Mouse (Mus musculus) forebrain, embryonic 11.5 days (tissue): ENCODE results near the gene Zfp606. TPM values are rescaled to one million over a fixed set of nuclear protein-coding genes. Genes with fewer than 3 reads are reported as not detected.

Experiments used
- polyA plus RNA-seq: library from polyadenylated mRNA; unstranded; fragments of >200 nt; fragmentation: Nextera tagmentation; extraction: Ambion mirVana; gene quantifications from 2 replicates; pipeline ENCODE4 v1.2.1, GENCODE M21; 2014

Zfp606 gene
- polyA plus RNA-seq, 1 experiment from 2014 or later: 49.7 TPM

Other genes starting within 250 kb of the Zfp606 start
- gene Vmn1r81, start 210.0 kb upstream of the Zfp606 start, polyA plus RNA-seq: not detected in 2 replicates
- gene Vmn1r82, start 177.9 kb upstream of the Zfp606 start, polyA plus RNA-seq: not detected in 2 replicates
- gene Vmn1r83, start 148.8 kb upstream of the Zfp606 start, polyA plus RNA-seq: not detected in 2 replicates
- gene Vmn1r84, start 109.0 kb upstream of the Zfp606 start, polyA plus RNA-seq: not detected in 2 replicates
- 3.4 and 3.7 TPM in 2 replicates for gene Zfp551, start 55.5 kb upstream of the Zfp606 start, polyA plus RNA-seq
- not detected in 2 replicates for gene 2900092C05Rik, start 34.2 kb downstream of the Zfp606 start, polyA plus RNA-seq
- not detected in 2 replicates for gene Vmn2r53, start 130.5 kb downstream of the Zfp606 start, polyA plus RNA-seq
- gene Vmn2r54, start 162.0 kb downstream of the Zfp606 start, polyA plus RNA-seq: not detected in 2 replicates
- gene Vmn2r55, start 206.7 kb downstream of the Zfp606 start, polyA plus RNA-seq: not detected in 2 replicates